Mouse (Mus musculus) forebrain, embryonic 11.5 days (tissue): ENCODE measurements around the gene Ubl7. TPM values are rescaled to one million over a fixed set of nuclear protein-coding genes. Genes with fewer than 3 reads are reported as not detected.

Source experiments
- ATAC-seq: fragments of 200-750 bp; cut with Nextera tagmentation; replicated peaks from 2 replicates; pipeline ENCODE4 v1.8.0; 2017; ENCODE audit warnings: moderate TSS enrichment; ENCODE audit not compliant: low FRiP score
- DNase-seq: peaks from one replicate; pipeline ENCODE4 v3.0.0-alpha.2; 2017; ENCODE audit warnings: low spot score
- H3K27ac ChIP-seq: fragments of 300-500 bp; sonication (generic); 2 replicates; pipeline ENCODE4 v1.5.1; 2014; ENCODE audit warnings: low read depth, low read length
- H3K27me3 ChIP-seq: fragments of 300-500 bp; sonication (generic); 2 replicates; pipeline ENCODE4 v1.6.1; 2014; ENCODE audit warnings: mild to moderate bottlenecking, low read length, mixed read lengths; ENCODE audit not compliant: control insufficient read depth, insufficient read depth
- H3K36me3 ChIP-seq: fragments of 300-500 bp; sonication (generic); 2 replicates; pipeline ENCODE4 v1.6.1; 2014; ENCODE audit warnings: mild to moderate bottlenecking, low read length, moderate library complexity, mixed read lengths; ENCODE audit not compliant: control insufficient read depth, insufficient read depth
- H3K4me1 ChIP-seq: fragments of 300-500 bp; sonication (generic); replicated peaks from 2 replicates; pipeline ENCODE4 v1.6.1; 2014; ENCODE audit warnings: low read length, mixed read lengths; ENCODE audit not compliant: control insufficient read depth, insufficient read depth
- H3K4me2 ChIP-seq: fragments of 300-500 bp; sonication (generic); 2 replicates; pipeline ENCODE4 v1.6.1; 2014; ENCODE audit warnings: low read depth, mild to moderate bottlenecking, low read length, moderate library complexity, mixed read lengths; ENCODE audit not compliant: severe bottlenecking
- H3K4me3 ChIP-seq: fragments of 300-500 bp; sonication (generic); 2 replicates; pipeline ENCODE4 v1.5.1; 2014; ENCODE audit warnings: low read depth, low read length
- H3K9ac ChIP-seq: fragments of 300-500 bp; sonication (generic); 2 replicates; pipeline ENCODE4 v1.6.1; 2014; ENCODE audit warnings: low read length
- H3K9me3 ChIP-seq: fragments of 300-500 bp; sonication (generic); 2 replicates; pipeline ENCODE4 v1.6.1; 2016; ENCODE audit warnings: low read length, mixed read lengths; ENCODE audit not compliant: control insufficient read depth
- WGBS: fragments of 180-500 bp; shearing (Covaris S2); extraction: QIAGEN DNeasy Blood & Tissue Kit; methylation state at CpG from one replicate; pipeline ENCODE4 v1.1.7; 2014; 5-methylcytosine and 5-hydroxymethylcytosine counted together
- polyA plus RNA-seq: library from polyadenylated mRNA; unstranded; fragments of >200 nt; fragmentation: Nextera tagmentation; extraction: Ambion mirVana; gene quantifications from 2 replicates; pipeline ENCODE4 v1.2.1, GENCODE M21; 2014

The Ubl7 gene
- polyA plus RNA-seq, 1 experiment from 2014 or later, result 114 TPM

GRCm38 (mm10) chr9:57971413-57971812 lies 60.6 kb downstream of the Ubl7 start:
- 89% methylated on average over 5 of the region's 5 CpGs for WGBS
- Histone ChIP-seq H3K9ac (no peak overlapping the region), H3K4me1 (0 out of 2 replicates have a peak, but pooled peaks cover 2% of the 10 kb centered on the region), H3K4me3 (no peak overlapping the region), H3K36me3 (no peaks in the 10 kb centered on the region), H3K27me3 (no peaks in the 10 kb centered on the region), H3K4me2 (no peak overlapping the region), H3K9me3 (no peaks in the 10 kb centered on the region), H3K27ac (no peak overlapping the region)
- ATAC-seq (no peak), DNase-seq (no peak)

GRCm38 (mm10) chr9:57972141-57972591 lies 61.4 kb downstream of the Ubl7 start:
- WGBS, result 70% methylated on average over 9 of the region's 9 CpGs
- no peak overlapping the region; the same call in 1 of the 2 replicates for H3K27ac ChIP-seq

GRCm38 (mm10) chr9:57972776-57973439 lies 62.1 kb downstream of the Ubl7 start:
- WGBS, result 66% methylated on average over 9 of the region's 9 CpGs

More at GRCm38 (mm10) chr9:57972141-57972591, 61.4 kb downstream of the Ubl7 start:
- H3K9me3 ChIP-seq, result no peaks in the 10 kb centered on the region
- 0 out of 2 replicates have a peak, but pooled peaks cover 2% of the 10 kb centered on the region for H3K4me1 ChIP-seq
- H3K4me2 ChIP-seq, result no peak overlapping the region
- DNase-seq (no peak), ATAC-seq (no peak)
- H3K27me3 ChIP-seq, result no peaks in the 10 kb centered on the region
- no peak overlapping the region for H3K9ac ChIP-seq
- no peaks in the 10 kb centered on the region for H3K36me3 ChIP-seq
- H3K4me3 ChIP-seq, result no peak overlapping the region

GRCm38 (mm10) chr9:57973440-57974066 lies 62.8 kb downstream of the Ubl7 start:
- H3K27ac ChIP-seq, result no peak overlapping the region
- DNase-seq, result no peak
- H3K9me3 ChIP-seq, result no peaks in the 10 kb centered on the region
- H3K4me2 ChIP-seq, result no peak overlapping the region
- H3K4me3 ChIP-seq, result no peak overlapping the region
- H3K4me1 ChIP-seq, result 0 out of 2 replicates have a peak, but pooled peaks cover 2% of the 10 kb centered on the region
- no peak overlapping the region for H3K9ac ChIP-seq
- H3K27me3 ChIP-seq, result no peaks in the 10 kb centered on the region
- ATAC-seq, result no peak
- WGBS, result 87% methylated on average over 6 of the region's 6 CpGs
- no peaks in the 10 kb centered on the region for H3K36me3 ChIP-seq

More at GRCm38 (mm10) chr9:57972776-57973439, 62.1 kb downstream of the Ubl7 start:
- DNase-seq (no peak), ATAC-seq (no peak)
- no peaks in the 10 kb centered on the region for H3K27me3 ChIP-seq
- no peak overlapping the region for H3K9ac ChIP-seq
- 0 out of 2 replicates have a peak, but pooled peaks cover 2% of the 10 kb centered on the region for H3K4me1 ChIP-seq
- no peaks in the 10 kb centered on the region for H3K36me3 ChIP-seq
- H3K4me2 ChIP-seq, result no peak overlapping the region
- no peak overlapping the region for H3K4me3 ChIP-seq
- peak overlapping the region; percentile 10; the same call in 1 of the 2 replicates for H3K27ac ChIP-seq
- no peaks in the 10 kb centered on the region for H3K9me3 ChIP-seq

- Histone ChIP-seq H3K4me1 (0 out of 2 replicates have a peak, but pooled peaks cover 2% of the 10 kb centered on the region), H3K4me2 (no peak overlapping the region), H3K9me3 (no peaks in the 10 kb centered on the region), H3K9ac (no peak overlapping the region), H3K27ac (no peak overlapping the region), H3K27me3 (no peaks in the 10 kb centered on the region), H3K36me3 (no peaks in the 10 kb centered on the region), H3K4me3 (no peak overlapping the region)
- 69% methylated on average over 5 of the region's 5 CpGs for WGBS
- DNase-seq (no peak), ATAC-seq (no peak)
These were observed 63.4 kb downstream of the Ubl7 start for GRCm38 (mm10) chr9:57974221-57974620.

GRCm38 (mm10) chr9:57975200-57975821 lies 64.5 kb downstream of the Ubl7 start:
- no peak overlapping the region for H3K27ac ChIP-seq
- H3K4me3 ChIP-seq, result no peak overlapping the region
- H3K36me3 ChIP-seq, result no peaks in the 10 kb centered on the region
- ATAC-seq (no peak), DNase-seq (no peak)
- no peaks in the 10 kb centered on the region for H3K9me3 ChIP-seq
- WGBS, result 86% methylated on average over 5 of the region's 5 CpGs
- 0 out of 2 replicates have a peak, but pooled peaks cover 2% of the 10 kb centered on the region for H3K4me1 ChIP-seq
- H3K4me2 ChIP-seq, result no peak overlapping the region
- no peak overlapping the region for H3K9ac ChIP-seq
- H3K27me3 ChIP-seq, result no peaks in the 10 kb centered on the region

- no peak overlapping the region for H3K9ac ChIP-seq
- 87% methylated on average over 6 of the region's 6 CpGs for WGBS
- ATAC-seq (no peak), DNase-seq (no peak)
- no peak overlapping the region for H3K4me2 ChIP-seq
- H3K27ac ChIP-seq, result no peak overlapping the region
- no peaks in the 10 kb centered on the region for H3K4me1 ChIP-seq
- no peak overlapping the region for H3K4me3 ChIP-seq
- H3K9me3 ChIP-seq, result no peaks in the 10 kb centered on the region
- no peaks in the 10 kb centered on the region for H3K27me3 ChIP-seq
- no peaks in the 10 kb centered on the region for H3K36me3 ChIP-seq
These were observed 67.2 kb downstream of the Ubl7 start for GRCm38 (mm10) chr9:57978025-57978424.

GRCm38 (mm10) chr9:57978858-57979257 lies 68.1 kb downstream of the Ubl7 start:
- H3K9me3 ChIP-seq, result no peaks in the 10 kb centered on the region
- WGBS, result 93% methylated on average over 3 of the region's 3 CpGs
- H3K4me2 ChIP-seq, result no peak overlapping the region
- DNase-seq (no peak), ATAC-seq (no peak)
- no peak overlapping the region for H3K9ac ChIP-seq
- H3K4me3 ChIP-seq, result no peak overlapping the region
- H3K4me1 ChIP-seq, result no peaks in the 10 kb centered on the region
- no peak overlapping the region for H3K27ac ChIP-seq
- no peaks in the 10 kb centered on the region for H3K27me3 ChIP-seq
- no peaks in the 10 kb centered on the region for H3K36me3 ChIP-seq
